Mouse (Mus musculus) forebrain, embryonic 14.5 days (tissue): ENCODE measurements around the gene Hip1. TPM values are rescaled to one million over a fixed set of nuclear protein-coding genes. Genes with fewer than 3 reads are reported as not detected.

ENCODE experiments used
- ATAC-seq: fragments of 200-750 bp; cut with Nextera tagmentation; 2 replicates; pipeline ENCODE4 v1.8.0; 2017; ENCODE audit warnings: mild to moderate bottlenecking, moderate library complexity
- DNase-seq: peaks from one replicate; pipeline ENCODE4 v3.0.0-alpha.2; 2015; ENCODE audit warnings: low spot score
- H3K27ac ChIP-seq: fragments of 300-500 bp; sonication (generic); 2 replicates; pipeline ENCODE4 v1.5.1; 2014; ENCODE audit warnings: low read depth, mild to moderate bottlenecking, control low read depth, low read length, moderate library complexity
- H3K27me3 ChIP-seq: fragments of 300-500 bp; sonication (generic); replicated peaks from 2 replicates; pipeline ENCODE4 v1.6.1; 2014; ENCODE audit warnings: low read length, control low read depth, mixed read lengths; ENCODE audit not compliant: control insufficient read depth, insufficient read depth
- H3K36me3 ChIP-seq: fragments of 300-500 bp; sonication (generic); 2 replicates; pipeline ENCODE4 v1.6.1; 2014; ENCODE audit warnings: low read length, control low read depth; ENCODE audit not compliant: control insufficient read depth, insufficient read depth
- H3K4me1 ChIP-seq: fragments of 300-500 bp; sonication (generic); 2 replicates; pipeline ENCODE4 v1.6.1; 2014; ENCODE audit warnings: antibody characterized with exemption, low read length, control low read depth; ENCODE audit not compliant: control insufficient read depth, insufficient read depth
- H3K4me2 ChIP-seq: fragments of 300-500 bp; sonication (generic); 2 replicates; pipeline ENCODE4 v1.6.1; 2014; ENCODE audit warnings: mild to moderate bottlenecking, control low read depth, low read length
- H3K4me3 ChIP-seq: fragments of 300-500 bp; sonication (generic); 2 replicates; pipeline ENCODE4 v1.5.1; 2014; ENCODE audit warnings: low read depth, low read length, control low read depth
- H3K9ac ChIP-seq: fragments of 300-500 bp; sonication (generic); 2 replicates; pipeline ENCODE4 v1.6.1; 2014; ENCODE audit warnings: mild to moderate bottlenecking, low read length, control low read depth, moderate library complexity
- H3K9me3 ChIP-seq: fragments of 300-500 bp; sonication (generic); replicated peaks from 2 replicates; pipeline ENCODE4 v1.6.1; 2016; ENCODE audit warnings: low read length, control low read depth, mixed read lengths; ENCODE audit not compliant: control insufficient read depth
- WGBS: fragments of 180-500 bp; shearing (Covaris S2); extraction: QIAGEN DNeasy Blood & Tissue Kit; methylation state at CpG from one replicate; pipeline ENCODE4 v1.1.7; 2014; 5-methylcytosine and 5-hydroxymethylcytosine counted together
- polyA plus RNA-seq: library from polyadenylated mRNA; unstranded; fragments of >200 nt; fragmentation: Nextera tagmentation; extraction: Ambion mirVana; gene quantifications from 2 replicates; pipeline ENCODE4 v1.2.1, GENCODE M21; 2014

The Hip1 gene
- polyA plus RNA-seq, 1 experiment from 2014 or later, result 24.6 TPM

DNA sequence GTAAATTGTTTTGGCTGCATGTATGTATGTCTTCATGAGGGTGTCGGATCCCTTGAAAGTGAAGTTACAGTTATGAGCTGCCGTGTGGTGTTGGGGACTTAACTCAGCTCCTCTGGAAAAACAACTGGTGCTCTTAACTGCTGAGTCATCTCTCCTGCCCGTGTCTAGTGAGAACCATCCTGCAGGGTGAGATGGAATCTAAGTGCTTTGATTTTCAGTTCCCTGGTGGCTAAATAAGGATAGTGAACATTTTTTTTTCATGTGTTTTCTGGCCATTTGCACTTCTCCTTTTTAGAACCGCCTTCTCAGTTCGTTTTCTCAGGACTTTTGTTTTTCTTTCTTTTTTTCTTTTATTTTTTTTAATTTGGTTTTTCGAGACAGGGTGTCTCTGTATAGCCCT is 23.8 kb upstream of the Hip1 start:
- ATAC-seq (no peak), DNase-seq (no peak)
- H3K9me3 ChIP-seq, result no peaks in the 10 kb centered on the region
- H3K9ac ChIP-seq, result no peak overlapping the region
- H3K4me1 ChIP-seq, result no peaks in the 10 kb centered on the region
- no peak overlapping the region for H3K27ac ChIP-seq
- no peak overlapping the region for H3K4me2 ChIP-seq
- no peaks in the 10 kb centered on the region for H3K36me3 ChIP-seq
- no peaks in the 10 kb centered on the region for H3K27me3 ChIP-seq
- WGBS, result 73% methylated on average over 6 of the region's 6 CpGs
- no peak overlapping the region for H3K4me3 ChIP-seq

GRCm38 (mm10) chr5:135567556-135568265 is 22.8 kb upstream of the Hip1 start:
- Histone ChIP-seq H3K4me3 (no peak overlapping the region), H3K9ac (no peak overlapping the region), H3K36me3 (no peaks in the 10 kb centered on the region), H3K9me3 (no peaks in the 10 kb centered on the region), H3K27me3 (no peaks in the 10 kb centered on the region), H3K27ac (no peak overlapping the region), H3K4me1 (no peaks in the 10 kb centered on the region), H3K4me2 (no peak overlapping the region)
- no peak for DNase-seq
- 97% methylated on average over 6 of the region's 6 CpGs for WGBS
- ATAC-seq, result no peak

DNA sequence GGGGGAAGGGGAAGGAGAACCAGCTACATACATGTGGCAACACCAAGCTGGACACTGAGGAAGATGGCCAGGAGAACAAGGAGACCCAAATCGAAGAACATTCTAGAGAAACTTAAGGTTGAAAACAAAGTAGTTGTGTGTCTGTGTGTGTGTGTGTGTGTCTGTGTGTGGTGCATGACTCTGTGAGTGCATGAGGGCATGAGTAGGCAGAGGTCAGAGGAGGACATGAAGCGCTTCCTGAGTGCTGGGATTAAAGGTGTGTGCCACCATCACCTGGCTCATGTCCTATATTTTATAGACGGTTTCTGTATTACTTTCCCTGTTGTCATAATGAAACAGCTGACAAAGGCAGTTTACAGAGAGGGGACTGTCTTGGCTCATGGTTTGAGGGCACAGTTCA is 18.5 kb upstream of the Hip1 start, which contains the start of gene Ccl26:
Gene Ccl26 (minus strand): TSS at position 101 of the 400 bp plus-strand sequence.
- Histone ChIP-seq H3K36me3 (no peaks in the 10 kb centered on the region), H3K4me1 (no peaks in the 10 kb centered on the region), H3K9me3 (no peaks in the 10 kb centered on the region), H3K4me2 (no peak within 1 kb of the TSS), H3K27ac (no peak within 1 kb of the TSS), H3K27me3 (no peaks in the 10 kb centered on the region), H3K4me3 (no peak within 1 kb of the TSS), H3K9ac (no peak within 1 kb of the TSS)
- no peak for DNase-seq
- WGBS, result 87% methylated on average over 3 of the region's 3 CpGs
- ATAC-seq, result no peak

DNA sequence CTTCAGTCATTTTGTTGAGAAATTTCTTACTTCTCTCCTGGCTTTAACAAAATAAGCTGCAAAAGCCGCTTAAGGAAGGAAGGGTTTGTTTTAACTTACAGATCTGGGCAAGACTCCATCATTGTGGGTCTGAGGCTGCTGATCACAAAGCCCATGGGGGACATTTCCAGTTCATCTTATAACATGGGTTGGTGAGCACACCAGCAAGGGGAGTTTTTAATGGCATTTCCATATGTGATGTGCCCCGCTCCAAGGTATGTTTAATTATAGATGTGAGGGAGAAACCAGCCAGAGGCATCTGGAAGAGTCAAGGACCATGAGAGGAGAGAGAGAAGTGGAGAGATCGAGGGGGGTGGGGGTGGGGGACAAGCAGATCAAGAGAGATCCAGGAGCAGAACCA is 12.8 kb upstream of the Hip1 start:
- no peak overlapping the region for H3K27ac ChIP-seq
- H3K4me1 ChIP-seq, result no peaks in the 10 kb centered on the region
- no peaks in the 10 kb centered on the region for H3K9me3 ChIP-seq
- no peak overlapping the region for H3K4me2 ChIP-seq
- DNase-seq (no peak), ATAC-seq (no peak)
- 78% methylated on average over 3 of the region's 3 CpGs for WGBS
- H3K9ac ChIP-seq, result no peak overlapping the region
- no peaks in the 10 kb centered on the region for H3K36me3 ChIP-seq
- no peak overlapping the region for H3K4me3 ChIP-seq
- no peaks in the 10 kb centered on the region for H3K27me3 ChIP-seq

GRCm38 (mm10) chr5:135557051-135557450 is 12.1 kb upstream of the Hip1 start:
- Histone ChIP-seq H3K27ac (no peak overlapping the region), H3K4me3 (no peak overlapping the region), H3K9me3 (no peaks in the 10 kb centered on the region), H3K36me3 (no peaks in the 10 kb centered on the region), H3K4me2 (no peak overlapping the region), H3K27me3 (no peaks in the 10 kb centered on the region), H3K9ac (no peak overlapping the region), H3K4me1 (no peaks in the 10 kb centered on the region)
- no peak for DNase-seq
- ATAC-seq, result no peak
- WGBS, result 50% methylated on average over 4 of the region's 4 CpGs

GRCm38 (mm10) chr5:135556259-135556658 is 11.3 kb upstream of the Hip1 start:
- 73% methylated on average over 4 of the region's 4 CpGs for WGBS
- Histone ChIP-seq H3K36me3 (no peaks in the 10 kb centered on the region), H3K4me3 (no peak overlapping the region), H3K9me3 (no peaks in the 10 kb centered on the region), H3K27ac (no peak overlapping the region), H3K27me3 (no peaks in the 10 kb centered on the region), H3K4me1 (no peaks in the 10 kb centered on the region), H3K4me2 (no peak overlapping the region), H3K9ac (no peak overlapping the region)
- ATAC-seq (no peak), DNase-seq (no peak)

- no peaks in the 10 kb centered on the region for H3K27me3 ChIP-seq
- 80% methylated on average over 3 of the region's 3 CpGs for WGBS
- H3K4me1 ChIP-seq, result no peaks in the 10 kb centered on the region
- H3K36me3 ChIP-seq, result no peaks in the 10 kb centered on the region
- DNase-seq (no peak), ATAC-seq (no peak)
- H3K9me3 ChIP-seq, result no peaks in the 10 kb centered on the region
- no peak overlapping the region for H3K27ac ChIP-seq
- H3K4me3 ChIP-seq, result no peak overlapping the region
- H3K9ac ChIP-seq, result no peak overlapping the region
- H3K4me2 ChIP-seq, result no peak overlapping the region
These were observed 6.7 kb upstream of the Hip1 start for GRCm38 (mm10) chr5:135551591-135551990.

DNA sequence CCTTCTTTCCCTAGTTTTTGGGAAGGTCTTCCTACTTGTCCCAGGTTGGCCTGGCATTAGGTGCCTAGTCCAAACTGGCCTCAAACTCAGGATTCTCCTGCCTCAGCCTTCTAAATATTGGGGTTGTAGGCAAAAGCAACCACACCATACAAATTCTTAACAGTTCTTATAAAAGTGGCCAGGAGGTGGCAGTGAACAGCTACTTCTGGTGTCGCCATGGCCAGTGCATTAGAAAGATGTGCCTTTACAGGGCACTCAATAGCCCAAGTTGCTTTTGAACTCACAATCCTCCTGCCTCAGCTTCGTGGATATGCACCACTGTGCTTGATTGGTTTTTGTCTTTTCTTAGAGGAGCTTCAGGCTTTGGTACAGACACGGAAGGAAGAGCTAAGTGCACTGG is 6.0 kb upstream of the Hip1 start:
- DNase-seq (peak; percentile 37), ATAC-seq (no peak)
- Histone ChIP-seq H3K36me3 (no peaks in the 10 kb centered on the region), H3K27me3 (no peaks in the 10 kb centered on the region), H3K4me1 (0 out of 2 replicates have a peak, but pooled peaks cover under 1% of the 10 kb centered on the region), H3K9ac (no peak overlapping the region), H3K9me3 (no peaks in the 10 kb centered on the region), H3K27ac (no peak overlapping the region), H3K4me3 (no peak overlapping the region), H3K4me2 (no peak overlapping the region)
- WGBS, result 34% methylated on average over 3 of the region's 3 CpGs

DNA sequence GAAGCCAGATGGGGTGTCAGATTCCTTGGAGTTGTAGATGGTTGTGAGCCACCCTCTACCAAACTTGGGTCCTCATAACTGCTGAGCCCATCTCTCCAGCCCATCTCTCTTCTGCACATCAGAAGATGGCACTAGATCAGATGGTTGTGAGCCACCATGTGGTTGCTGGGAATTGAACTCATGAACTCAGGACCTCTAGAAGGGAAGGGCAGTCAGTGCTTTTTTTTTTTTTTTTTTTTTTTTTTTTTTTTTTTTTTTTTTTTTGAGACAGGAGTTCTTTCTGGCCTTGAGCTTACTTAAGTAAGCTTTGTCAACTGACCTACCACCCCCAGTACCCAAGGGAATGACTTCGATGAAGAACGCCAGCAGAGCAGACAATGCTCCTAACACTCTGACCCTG is 3.1 kb upstream of the Hip1 start:
- no peaks in the 10 kb centered on the region for H3K36me3 ChIP-seq
- peaks cover 11% of the 10 kb centered on the region for H3K4me1 ChIP-seq
- no peak overlapping the region for H3K9ac ChIP-seq
- H3K27me3 ChIP-seq, result 0 out of 2 replicates have a peak, but pooled peaks cover 3% of the 10 kb centered on the region
- no peak for ATAC-seq
- DNase-seq, result no peak
- no peak overlapping the region for H3K27ac ChIP-seq
- H3K9me3 ChIP-seq, result no peaks in the 10 kb centered on the region
- H3K4me2 ChIP-seq, result no peak overlapping the region
- H3K4me3 ChIP-seq, result no peak overlapping the region
- WGBS, result 84% methylated on average over 2 of the region's 2 CpGs
